Mouse (Mus musculus): ENCODE measurements around the gene 1700030K09Rik.

Gene 1700030K09Rik

GRCm38 (mm10) chr8:72443338-72443993 is at the start of gene 1700030K09Rik, which contains the start of gene Calr3:
TSS of gene 1700030K09Rik (plus strand) at chr8:72443880.
TSS of gene Calr3 (minus strand) at chr8:72443870.
- TF ChIP-seq GATA4 (IDR thresholded peaks at IDR 0.05; ENCODE audit: insufficient replicate concordance, low read length), result no peak

- no peak for TF ChIP-seq GATA4 (IDR thresholded peaks at IDR 0.05; ENCODE audit: insufficient replicate concordance, low read length)
Measured at GRCm38 (mm10) chr8:72401381-72401780, 42.3 kb upstream of the 1700030K09Rik start.

DNA sequence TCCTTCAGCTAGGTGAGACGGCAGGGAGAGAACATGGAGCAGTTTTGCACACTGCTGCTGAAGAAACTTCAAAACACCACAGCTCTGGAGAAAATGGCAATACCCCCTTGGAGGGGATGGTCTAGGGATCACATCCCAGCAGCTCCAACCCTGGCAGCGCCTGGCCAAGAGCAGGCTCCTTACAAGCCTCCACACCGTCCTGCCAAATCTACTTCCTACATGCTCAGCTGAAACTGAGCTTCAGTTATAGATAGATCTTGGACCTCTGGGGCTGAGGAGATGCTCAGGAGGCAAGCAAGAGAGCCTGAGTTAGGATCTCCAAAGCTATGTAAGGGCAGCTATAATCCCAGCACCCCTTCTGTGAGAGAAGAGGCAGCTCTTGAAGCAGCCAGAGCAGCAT is 40.7 kb upstream of the 1700030K09Rik start:
- no peak for TF ChIP-seq GATA4 (IDR thresholded peaks at IDR 0.05; ENCODE audit: insufficient replicate concordance, low read length)

DNA sequence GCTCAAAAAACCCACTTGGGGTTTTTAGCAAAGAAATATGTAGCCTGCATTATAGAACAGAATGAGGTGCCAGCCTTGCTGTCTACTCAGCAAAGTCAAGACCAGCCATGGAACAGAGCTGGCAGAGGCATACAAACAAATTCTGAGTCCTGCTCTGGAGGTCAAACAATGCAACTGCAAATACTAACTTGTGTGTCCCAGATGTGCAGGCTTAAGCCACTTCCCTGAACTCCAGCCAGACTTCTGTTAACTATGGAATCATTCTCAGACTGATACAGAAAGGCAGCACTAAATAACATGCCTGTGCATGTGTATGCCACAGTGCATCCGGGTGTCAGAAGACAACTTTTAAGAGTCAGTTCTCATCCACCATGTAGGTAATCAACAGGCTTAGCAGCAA is 35.8 kb upstream of the 1700030K09Rik start:
- no peak for TF ChIP-seq GATA4 (IDR thresholded peaks at IDR 0.05; ENCODE audit: insufficient replicate concordance, low read length)

GRCm38 (mm10) chr8:72409443-72409842 is 34.2 kb upstream of the 1700030K09Rik start:
- no peak for TF ChIP-seq GATA4 (IDR thresholded peaks at IDR 0.05; ENCODE audit: insufficient replicate concordance, low read length)

GRCm38 (mm10) chr8:72413839-72414238 is 29.8 kb upstream of the 1700030K09Rik start:
- no peak for TF ChIP-seq GATA4 (IDR thresholded peaks at IDR 0.05; ENCODE audit: insufficient replicate concordance, low read length)

DNA sequence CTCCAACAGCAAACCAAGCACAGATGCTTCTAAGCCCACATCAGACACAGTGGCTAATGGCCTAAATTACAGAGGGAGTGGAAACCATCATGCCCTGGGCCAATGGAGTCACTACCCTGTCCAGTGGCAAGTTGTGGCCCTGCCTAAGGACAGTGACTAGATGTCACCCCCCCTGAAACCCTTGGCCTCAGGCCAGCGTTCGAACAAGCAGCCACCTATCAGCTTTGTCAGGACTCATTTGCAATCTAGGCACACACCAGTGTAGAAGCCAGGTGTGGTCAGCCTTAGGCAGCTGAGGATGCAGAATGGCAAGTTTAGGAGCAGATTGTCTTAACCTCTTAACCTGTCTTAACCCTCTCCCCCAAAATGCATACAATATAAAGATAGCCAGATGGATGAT is 28.4 kb upstream of the 1700030K09Rik start:
- TF ChIP-seq GATA4 (IDR thresholded peaks at IDR 0.05; ENCODE audit: insufficient replicate concordance, low read length), result no peak

- no peak for TF ChIP-seq GATA4 (IDR thresholded peaks at IDR 0.05; ENCODE audit: insufficient replicate concordance, low read length)
Measured at GRCm38 (mm10) chr8:72418073-72418472, 25.6 kb upstream of the 1700030K09Rik start.

GRCm38 (mm10) chr8:72420571-72421361 is 22.9 kb upstream of the 1700030K09Rik start:
- TF ChIP-seq GATA4 (IDR thresholded peaks at IDR 0.05; ENCODE audit: insufficient replicate concordance, low read length), result no peak

DNA sequence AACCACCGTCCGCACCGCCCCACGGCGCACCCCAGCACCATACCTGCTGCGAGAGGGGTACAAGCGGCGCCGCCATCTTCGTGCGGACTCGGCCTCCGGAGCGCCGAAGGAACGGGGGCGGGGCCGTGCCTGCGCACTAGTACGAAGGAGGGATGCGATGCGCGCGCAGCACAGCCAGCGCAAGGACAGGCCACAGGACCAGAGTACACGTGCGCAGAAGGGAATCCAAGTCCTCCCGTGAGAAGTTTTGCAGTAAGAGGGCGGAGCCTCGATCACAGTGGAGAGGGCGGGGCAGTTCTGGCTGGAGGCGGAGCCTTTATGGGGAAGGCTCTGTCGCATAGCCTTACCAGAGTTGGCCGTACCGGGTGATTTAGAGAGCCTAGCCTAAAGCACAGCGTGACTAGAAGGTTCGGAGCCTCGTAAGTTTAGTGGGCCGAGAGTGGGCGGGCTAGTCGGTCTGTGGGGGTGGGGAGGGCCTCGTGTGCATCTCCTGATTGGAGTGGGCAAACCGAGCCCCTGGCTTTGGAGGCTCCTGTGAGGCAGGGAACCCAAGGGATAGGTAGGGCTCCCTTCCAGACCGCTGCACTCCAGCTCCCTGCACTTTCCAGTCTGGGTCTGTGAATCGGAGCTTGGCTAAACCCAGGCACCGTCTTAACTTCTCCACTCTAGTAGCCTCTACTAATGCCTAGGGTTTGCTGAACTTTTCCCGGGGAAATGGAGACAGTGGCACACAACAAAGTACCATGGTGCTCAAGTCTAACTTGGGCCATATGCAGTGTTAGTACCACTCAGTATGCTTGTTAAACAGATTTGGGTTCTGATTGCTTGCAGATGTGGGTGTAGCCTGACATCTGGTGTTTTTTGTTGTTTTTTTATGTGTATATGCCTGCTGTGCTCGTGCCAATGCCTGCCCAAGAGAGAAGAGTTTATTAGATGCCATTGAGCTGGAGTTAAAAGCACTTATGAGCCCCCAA is 22.0 kb upstream of the 1700030K09Rik start, which contains the start of gene Eps15l1:
Gene Eps15l1 (minus strand): TSS at position 99 of the 974 bp plus-strand sequence.
- TF ChIP-seq GATA4 (IDR thresholded peaks at IDR 0.05; ENCODE audit: insufficient replicate concordance, low read length), result no peak

GRCm38 (mm10) chr8:72422926-72423325 is 20.8 kb upstream of the 1700030K09Rik start:
- TF ChIP-seq GATA4 (IDR thresholded peaks at IDR 0.05; ENCODE audit: insufficient replicate concordance, low read length), result no peak

DNA sequence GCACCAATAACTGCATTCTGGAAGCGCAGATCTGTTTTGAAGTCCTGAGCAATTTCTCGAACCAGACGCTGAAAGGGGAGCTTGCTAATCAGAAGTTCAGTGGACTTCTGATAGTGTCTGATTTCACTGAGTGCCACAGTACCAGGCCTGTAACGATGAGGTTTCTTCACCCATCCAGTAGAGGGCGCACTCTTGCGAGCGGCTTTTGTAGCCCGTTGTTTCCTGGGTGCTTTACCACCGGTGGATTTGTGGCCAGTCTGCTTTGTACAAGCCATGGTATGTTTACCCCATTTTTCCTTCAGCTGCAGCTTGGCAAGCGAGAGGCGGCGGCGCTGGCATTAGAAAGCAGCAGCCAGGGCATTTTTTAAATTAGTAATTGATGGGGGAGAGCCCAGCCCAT is 14.0 kb upstream of the 1700030K09Rik start:
- TF ChIP-seq GATA4 (IDR thresholded peaks at IDR 0.05; ENCODE audit: insufficient replicate concordance, low read length), result no peak

GRCm38 (mm10) chr8:72434952-72435351 is 8.7 kb upstream of the 1700030K09Rik start:
- no peak for TF ChIP-seq GATA4 (IDR thresholded peaks at IDR 0.05; ENCODE audit: insufficient replicate concordance, low read length)

- no peak for TF ChIP-seq GATA4 (IDR thresholded peaks at IDR 0.05; ENCODE audit: insufficient replicate concordance, low read length)
Measured at GRCm38 (mm10) chr8:72438248-72439015, 5.2 kb upstream of the 1700030K09Rik start.

Data from liver, adult (tissue).